Mouse (Mus musculus) erythroblast, embryonic 14.5 days (primary cell): ENCODE results near the gene Rerg. TPM values are rescaled to one million over a fixed set of nuclear protein-coding genes. Genes with fewer than 3 reads are reported as not detected.

Source experiments
- H3K27me3 ChIP-seq: 2 replicates; pipeline ENCODE4 v1.6.1; 2012; ENCODE audit warnings: inconsistent platforms; ENCODE audit not compliant: control insufficient read depth
- H3K36me3 ChIP-seq: 2 replicates; pipeline ENCODE4 v1.6.1; 2012; ENCODE audit warnings: mild to moderate bottlenecking, inconsistent platforms; ENCODE audit not compliant: control insufficient read depth
- H3K4me1 ChIP-seq: 2 replicates; pipeline ENCODE4 v1.6.1; 2012; ENCODE audit warnings: inconsistent platforms; ENCODE audit not compliant: control insufficient read depth
- H3K4me3 ChIP-seq: replicated peaks from 2 replicates; pipeline ENCODE3; 2012; ENCODE audit warnings: moderate library complexity, mild to moderate bottlenecking, inconsistent platforms
- H3K9me3 ChIP-seq: 2 replicates; pipeline ENCODE4 v1.6.1; 2012; ENCODE audit warnings: low read length, inconsistent platforms, mixed read lengths; ENCODE audit not compliant: control insufficient read depth
- GATA1 ChIP-seq: IDR thresholded peaks from 2 replicates; pipeline ENCODE4 v1.6.1; 2012; ENCODE audit warnings: low read length, inconsistent platforms, mixed read lengths
- TAL1 ChIP-seq: IDR thresholded peaks from 3 replicates; pipeline ENCODE4 v1.6.1; 2012; ENCODE audit warnings: low read length, inconsistent platforms, mixed read lengths
- polyA plus RNA-seq: library from polyadenylated mRNA; stranded (reverse); fragments of >175 nt; gene quantifications from 2 replicates; pipeline ENCODE4 v1.2.3, GENCODE M21; 2012

Rerg gene
- polyA plus RNA-seq, 1 experiment, result not detected

DNA sequence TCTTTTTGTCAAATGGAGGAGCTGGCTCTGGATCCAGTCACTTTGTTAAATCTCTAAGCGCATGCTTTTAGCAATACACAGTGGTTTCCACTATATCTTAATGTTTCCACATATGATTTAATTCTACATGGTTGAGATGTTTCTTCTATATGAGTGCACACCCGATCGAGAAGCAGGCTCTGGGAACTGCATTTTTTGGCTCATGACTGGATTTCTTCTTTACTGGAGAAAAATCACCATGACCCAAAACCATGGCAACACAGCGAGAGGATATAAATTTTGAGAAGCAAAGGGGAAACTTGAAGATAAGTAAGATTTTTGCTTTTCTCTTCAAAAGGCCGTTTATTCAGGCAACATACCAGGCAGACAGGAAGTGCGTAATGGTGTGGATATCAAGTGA lies 94.1 kb downstream of the Rerg start:
- H3K9me3 ChIP-seq, result peaks cover 4% of the 10 kb centered on the region; the same call in 1 of the 2 replicates
- H3K36me3 ChIP-seq, result no peaks in the 10 kb centered on the region
- H3K27me3 ChIP-seq, result no peaks in the 10 kb centered on the region
- TF ChIP-seq TAL1, result no peak
- TF ChIP-seq GATA1, result no peak
- no peaks in the 10 kb centered on the region for H3K4me1 ChIP-seq
- H3K4me3 ChIP-seq, result no peak overlapping the region

DNA sequence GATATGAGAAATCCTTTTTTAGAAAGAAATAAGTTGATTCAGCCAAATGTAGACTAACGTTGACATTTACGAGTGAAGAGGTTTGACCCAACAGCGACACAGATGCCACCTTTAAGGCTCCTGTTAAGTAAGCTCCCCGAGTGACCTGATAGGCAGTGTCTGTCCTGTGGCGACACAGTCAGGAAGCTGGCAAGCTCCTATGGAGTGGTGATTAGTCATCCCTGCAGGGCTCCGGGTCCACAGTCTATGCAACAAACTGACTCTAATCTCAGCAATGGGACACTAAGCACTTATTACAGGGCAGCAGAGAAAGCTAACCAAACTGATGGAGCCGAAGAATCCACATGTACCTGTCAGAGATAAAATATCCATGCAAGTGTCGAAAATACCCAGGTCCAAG lies 98.0 kb downstream of the Rerg start:
- TF ChIP-seq GATA1, result no peak
- TF ChIP-seq TAL1, result no peak
- no peak overlapping the region for H3K4me3 ChIP-seq
- no peaks in the 10 kb centered on the region for H3K36me3 ChIP-seq
- no peaks in the 10 kb centered on the region for H3K9me3 ChIP-seq
- H3K4me1 ChIP-seq, result no peaks in the 10 kb centered on the region
- no peaks in the 10 kb centered on the region for H3K27me3 ChIP-seq

DNA sequence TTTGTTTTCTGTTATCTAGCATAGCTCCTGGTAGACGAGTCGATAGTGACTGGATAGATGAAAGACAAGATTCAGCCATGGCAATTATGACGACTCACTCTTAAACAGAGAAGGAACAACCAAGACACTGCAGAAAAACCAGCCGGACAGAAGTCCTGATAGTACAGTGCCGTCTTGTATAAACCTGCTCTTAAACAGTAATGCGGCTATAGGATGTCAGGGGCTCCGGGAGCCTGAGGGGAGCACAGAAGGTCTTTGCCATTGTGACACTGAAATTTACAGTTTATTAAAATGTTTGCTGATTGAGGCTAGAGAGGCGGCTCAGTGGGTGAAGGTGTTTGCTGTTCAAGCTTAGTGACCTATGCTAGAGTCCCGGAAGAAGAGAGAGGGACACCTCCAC lies 98.8 kb downstream of the Rerg start:
- no peaks in the 10 kb centered on the region for H3K36me3 ChIP-seq
- H3K4me1 ChIP-seq, result no peaks in the 10 kb centered on the region
- no peak for TF ChIP-seq TAL1
- TF ChIP-seq GATA1, result no peak
- no peaks in the 10 kb centered on the region for H3K9me3 ChIP-seq
- H3K4me3 ChIP-seq, result no peak overlapping the region
- H3K27me3 ChIP-seq, result no peaks in the 10 kb centered on the region

DNA sequence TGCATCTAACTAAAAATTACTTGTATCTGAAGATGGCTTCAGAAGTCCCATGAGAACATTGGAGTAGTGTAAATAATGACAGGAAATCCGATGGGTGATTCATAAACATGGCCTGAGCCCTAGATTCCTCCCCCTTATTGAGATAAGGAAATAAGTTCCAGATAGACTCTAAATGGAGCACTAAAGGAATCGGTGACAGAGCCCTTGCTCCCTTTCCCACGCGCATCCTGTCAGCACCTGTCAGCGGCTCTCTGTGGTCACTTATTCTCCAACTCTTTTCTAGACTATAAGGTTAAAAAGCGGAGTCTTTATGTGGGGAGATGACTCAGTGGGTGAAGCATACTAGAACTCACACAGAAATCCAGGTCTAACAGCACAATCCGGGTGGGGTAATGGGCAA lies 104.8 kb downstream of the Rerg start:
- H3K27me3 ChIP-seq, result no peaks in the 10 kb centered on the region
- H3K9me3 ChIP-seq, result no peaks in the 10 kb centered on the region
- H3K4me1 ChIP-seq, result no peaks in the 10 kb centered on the region
- H3K36me3 ChIP-seq, result no peaks in the 10 kb centered on the region
- TF ChIP-seq TAL1 (no peak), GATA1 (no peak)
- no peak overlapping the region for H3K4me3 ChIP-seq

DNA sequence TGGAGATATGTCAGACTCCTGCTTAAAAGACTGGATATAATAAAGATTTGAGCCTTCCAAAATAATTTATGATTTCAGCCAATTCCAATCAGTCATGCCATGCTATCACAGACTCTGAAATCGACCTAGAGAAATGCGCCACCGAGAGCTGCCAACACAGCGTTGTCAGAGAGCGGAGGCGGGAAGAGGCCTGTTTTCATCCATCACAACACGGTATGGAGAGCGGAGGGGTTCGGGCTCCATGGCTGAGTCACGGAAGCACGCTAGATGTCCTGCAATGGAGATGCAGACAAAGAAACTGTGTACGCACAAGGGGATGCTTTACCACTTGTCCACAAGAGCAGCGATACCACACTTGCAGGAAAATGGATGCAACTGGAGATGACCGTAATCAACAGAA lies 105.5 kb downstream of the Rerg start:
- Histone ChIP-seq H3K27me3 (no peaks in the 10 kb centered on the region), H3K4me3 (no peak overlapping the region), H3K36me3 (no peaks in the 10 kb centered on the region), H3K9me3 (no peaks in the 10 kb centered on the region), H3K4me1 (no peaks in the 10 kb centered on the region)
- TF ChIP-seq TAL1 (no peak), GATA1 (no peak)

DNA sequence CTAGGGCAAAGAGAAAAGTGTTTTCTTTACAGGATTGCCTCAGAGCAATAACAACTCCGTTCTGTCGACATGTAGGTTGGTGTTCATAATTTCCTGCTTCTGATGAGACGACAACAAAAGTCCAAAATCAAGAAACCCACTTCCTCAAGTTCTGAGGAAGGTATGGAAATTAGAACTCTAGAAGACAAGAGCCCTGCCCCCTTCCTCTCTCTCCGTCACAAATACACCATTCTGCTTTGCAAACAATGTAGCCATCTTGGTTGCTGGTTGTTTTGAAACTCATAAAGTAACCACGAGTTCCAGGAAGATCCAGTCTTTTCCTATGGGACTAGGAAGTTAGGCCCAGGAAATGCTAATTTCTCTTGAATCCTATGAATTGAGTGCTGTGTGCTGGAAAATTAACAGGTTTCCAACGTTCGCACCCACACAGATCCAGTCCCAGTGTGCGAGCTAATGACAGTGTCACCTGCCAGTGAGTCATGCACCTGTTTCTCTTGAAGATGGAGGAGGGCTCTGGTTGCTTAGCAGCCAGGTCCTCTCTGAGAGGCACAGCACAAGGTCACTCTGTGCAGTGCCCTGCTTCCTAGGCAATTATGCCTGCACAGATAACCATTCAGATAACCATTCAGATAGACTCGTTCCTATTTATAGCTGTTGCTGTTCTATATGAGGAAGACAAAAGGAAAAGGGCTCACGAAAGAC lies 106.9 kb downstream of the Rerg start:
- H3K4me1 ChIP-seq, result no peaks in the 10 kb centered on the region
- TF ChIP-seq TAL1 (no peak), GATA1 (no peak)
- no peak overlapping the region for H3K4me3 ChIP-seq
- no peaks in the 10 kb centered on the region for H3K27me3 ChIP-seq
- no peaks in the 10 kb centered on the region for H3K36me3 ChIP-seq
- H3K9me3 ChIP-seq, result no peaks in the 10 kb centered on the region

DNA sequence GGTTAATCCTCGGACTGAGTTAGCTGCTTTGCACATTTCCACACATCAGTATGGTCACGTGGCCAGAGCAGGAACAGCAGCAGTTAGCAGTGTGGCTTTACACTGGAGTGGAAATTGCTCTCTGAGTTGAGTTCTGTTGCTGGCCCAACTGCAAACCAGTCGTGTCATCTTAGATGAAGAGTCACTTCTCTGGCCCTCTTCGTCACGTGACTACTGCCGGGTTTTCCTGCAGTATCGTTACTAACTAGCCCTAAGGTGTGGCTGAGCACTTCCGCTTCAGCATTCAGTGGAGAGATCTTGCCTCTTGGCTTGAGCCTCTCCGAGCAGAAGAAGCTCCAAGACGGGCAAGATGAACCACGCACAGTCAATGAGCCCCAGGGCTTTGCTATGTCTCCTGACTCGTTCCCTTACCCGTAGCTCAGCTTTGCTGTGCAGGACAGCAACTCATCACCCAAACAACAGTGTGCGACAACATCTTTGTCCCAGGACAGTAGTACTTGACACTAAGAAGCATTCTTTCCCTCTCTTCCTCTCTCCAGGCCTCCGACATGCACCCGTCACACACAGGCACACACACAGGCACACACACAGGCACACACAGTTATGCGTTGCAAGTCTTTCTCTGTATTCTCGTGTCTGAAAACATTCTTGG lies 108.3 kb downstream of the Rerg start:
- TF ChIP-seq TAL1 (no peak), GATA1 (no peak)
- no peak overlapping the region for H3K4me3 ChIP-seq
- no peaks in the 10 kb centered on the region for H3K36me3 ChIP-seq
- no peaks in the 10 kb centered on the region for H3K9me3 ChIP-seq
- H3K4me1 ChIP-seq, result no peaks in the 10 kb centered on the region
- no peaks in the 10 kb centered on the region for H3K27me3 ChIP-seq

DNA sequence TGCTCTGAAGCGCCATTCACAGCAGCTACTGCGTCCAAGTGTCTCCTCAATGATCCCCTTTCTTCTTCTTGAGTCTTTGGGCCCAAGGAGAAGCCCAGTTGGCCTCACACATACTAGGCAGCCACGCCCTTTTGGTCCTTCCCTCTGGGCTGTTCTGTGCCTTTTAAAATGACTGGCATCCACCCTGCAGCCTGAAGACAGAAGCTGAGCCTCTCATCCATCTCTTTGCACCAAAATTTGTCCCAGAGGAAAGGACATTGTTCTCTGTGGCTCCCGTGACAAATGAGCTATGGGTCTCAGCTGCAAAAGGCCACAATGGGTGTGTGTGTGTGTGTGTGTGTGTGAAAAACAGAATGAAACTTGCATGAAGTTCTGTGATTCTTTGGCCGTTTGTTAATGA lies 109.7 kb downstream of the Rerg start:
- TF ChIP-seq TAL1 (no peak), GATA1 (no peak)
- H3K4me3 ChIP-seq, result no peak overlapping the region
- H3K36me3 ChIP-seq, result no peaks in the 10 kb centered on the region
- no peaks in the 10 kb centered on the region for H3K4me1 ChIP-seq
- H3K9me3 ChIP-seq, result no peaks in the 10 kb centered on the region
- no peaks in the 10 kb centered on the region for H3K27me3 ChIP-seq

DNA sequence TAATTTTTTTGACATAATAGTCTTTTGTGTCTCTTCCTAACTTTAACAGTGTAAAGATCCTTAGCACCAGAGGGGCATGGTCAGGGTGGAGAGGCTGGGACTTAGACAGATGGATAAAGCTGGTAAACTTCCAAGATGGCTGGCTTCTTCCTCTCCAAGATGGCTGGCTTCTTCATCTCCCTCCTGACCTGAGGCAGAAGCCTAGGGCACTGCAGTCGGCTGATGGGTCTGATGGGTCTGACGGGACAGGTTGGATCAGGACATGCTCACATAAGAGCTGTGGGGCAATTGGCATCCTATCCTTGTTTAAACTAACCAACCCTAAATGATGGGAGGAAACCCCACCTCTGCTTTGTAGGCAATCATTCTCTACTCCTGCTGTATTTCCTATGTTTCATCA lies 112.0 kb downstream of the Rerg start:
- Histone ChIP-seq H3K9me3 (no peaks in the 10 kb centered on the region), H3K36me3 (no peaks in the 10 kb centered on the region), H3K27me3 (no peaks in the 10 kb centered on the region), H3K4me1 (no peaks in the 10 kb centered on the region), H3K4me3 (no peak overlapping the region)
- TF ChIP-seq GATA1, result no peak
- TF ChIP-seq TAL1, result no peak

DNA sequence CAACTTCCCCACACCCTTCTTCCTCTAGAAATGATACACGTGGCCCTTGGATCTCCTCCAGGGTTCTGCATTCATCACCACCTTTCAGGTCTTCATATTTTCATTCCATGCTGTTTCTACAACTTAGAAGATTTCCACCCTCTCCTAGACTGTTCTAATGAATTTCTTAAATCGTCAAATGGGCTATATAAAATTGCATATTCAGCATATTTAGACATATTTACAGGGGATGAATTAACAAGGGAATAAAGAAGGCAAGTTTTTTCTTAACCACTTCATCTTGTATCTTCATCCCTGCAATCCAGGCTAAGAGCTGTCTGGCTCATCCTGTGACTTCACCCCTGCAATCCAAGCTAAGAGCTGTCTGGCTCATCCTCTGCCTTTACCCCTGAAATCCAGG lies 116.2 kb downstream of the Rerg start:
- H3K9me3 ChIP-seq, result peaks cover 9% of the 10 kb centered on the region
- H3K27me3 ChIP-seq, result no peaks in the 10 kb centered on the region
- TF ChIP-seq TAL1, result no peak
- TF ChIP-seq GATA1, result no peak
- H3K4me1 ChIP-seq, result no peaks in the 10 kb centered on the region
- H3K36me3 ChIP-seq, result no peaks in the 10 kb centered on the region
- no peak overlapping the region for H3K4me3 ChIP-seq
